ENCODE assay signal across 8 mouse cellular contexts in genomic region chr16:94354450-94354849, GRCm38 (mm10). TPM values are rescaled to one million over a fixed set of nuclear protein-coding genes. Genes with fewer than 3 reads are reported as not detected.
A peak's percentile ranks its signal among the peaks of the same experiment; 100 is the strongest.
DNase-seq lines count a peak whose midpoint lies in the region; ATAC-seq and TF ChIP-seq lines count a peak whose summit lies in the region.
"Had no signal": no experiment of that assay in that cellular context is flagged by ENCODE, and none has a peak within 500 bp of the region (broad histone marks: within the 10 kb centered on the region; RNA-seq: fewer than 3 reads in every experiment).

No protein-coding gene starts in this region.

- 32% methylated on average over 9 of the region's 9 CpGs for WGBS in heart, embryonic 12.5 days
- WGBS in midbrain, postnatal 0 days: 56% methylated on average over 9 of the region's 9 CpGs

- H3K27ac ChIP-seq in heart, embryonic 12.5 days (ENCODE audit: poor library complexity, severe bottlenecking): peak overlapping the region; percentile 33; the same call in 1 of the 2 replicates
- H3K27ac ChIP-seq in midbrain, postnatal 0 days (ENCODE audit: low read depth, low read length): no peak overlapping the region
- H3K27ac ChIP-seq: macrophage had no signal

- H3K9me3 ChIP-seq in heart, embryonic 12.5 days (replicated peaks): no peaks in the 10 kb centered on the region
- H3K9me3 ChIP-seq in midbrain, postnatal 0 days (ENCODE audit: low read length): no peaks in the 10 kb centered on the region

- TF ChIP-seq CTCF in midbrain, postnatal 0 days (IDR thresholded peaks at IDR 0.05): no peak

- peak; percentile 14 to 15 for DNase-seq in lung, adult 18-20 months
- no peak for DNase-seq in lung, postnatal 36 days
- DNase-seq in midbrain, postnatal 0 days (ENCODE audit: low spot score): peak; percentile 52
- DNase-seq in left cerebral cortex, adult 11 months (ENCODE audit: low spot score): no peak
- no peak for DNase-seq in neural tube, embryonic 10.5 days (ENCODE audit: extremely low spot score, low spot score)

- H3K36me3 ChIP-seq in heart, embryonic 12.5 days: no peaks in the 10 kb centered on the region
- H3K36me3 ChIP-seq in midbrain, postnatal 0 days (ENCODE audit: insufficient read depth, low read length): no peaks in the 10 kb centered on the region

- peak; percentile 100 for ATAC-seq in activated CD4-positive, CD25-positive, alpha-beta regulatory T cell, adult 4 months
- no peak for ATAC-seq in heart, embryonic 12.5 days (ENCODE audit: insufficient number of reproducible peaks, low FRiP score)
- ATAC-seq in midbrain, postnatal 0 days (ENCODE audit: low FRiP score): no peak

- H3K4me3 ChIP-seq in heart, embryonic 12.5 days: no peak overlapping the region
- H3K4me3 ChIP-seq in midbrain, postnatal 0 days (ENCODE audit: low read depth, low read length): no peak overlapping the region

- H3K4me2 ChIP-seq in heart, embryonic 12.5 days: peak overlapping the region; percentile 21; the same call in 1 of the 2 replicates
- no peak overlapping the region for H3K4me2 ChIP-seq in midbrain, postnatal 0 days (ENCODE audit: low read depth, low read length, poor library complexity, severe bottlenecking)

- H3K4me1 ChIP-seq in heart, embryonic 12.5 days (replicated peaks): 0 out of 2 replicates have a peak, but pooled peaks cover 5% of the 10 kb centered on the region
- no peaks in the 10 kb centered on the region for H3K4me1 ChIP-seq in midbrain, postnatal 0 days (ENCODE audit: insufficient read depth, low read length)

- H3K9ac ChIP-seq in heart, embryonic 12.5 days: no peak overlapping the region
- no peak overlapping the region for H3K9ac ChIP-seq in midbrain, postnatal 0 days (replicated peaks; ENCODE audit: low read length, poor library complexity, severe bottlenecking)

- H3K27me3 ChIP-seq in heart, embryonic 12.5 days (replicated peaks): no peaks in the 10 kb centered on the region
- no peaks in the 10 kb centered on the region for H3K27me3 ChIP-seq in midbrain, postnatal 0 days (ENCODE audit: insufficient read depth, low read length)

RNA-seq across cellular contexts. Expression of gene Ttc3, which starts 16.0 kb away (rescaled TPM):
- polyA plus RNA-seq in activated CD4-positive, CD25-positive, alpha-beta regulatory T cell, adult 4 months (2017; shearing (Covaris generic)): 10 to 100 TPM; 47.7 to 53.5 TPM
- 212 and 237 TPM in 2 replicates for polyA plus RNA-seq in heart, embryonic 12.5 days (2016; fragmentation: Nextera tagmentation; extraction: Ambion mirVana)
- 1,211 and 1,370 TPM in 2 replicates for total RNA-seq in midbrain, postnatal 0 days (2014; rRNA removed)
- 1,107 and 1,271 TPM in 2 replicates for polyA plus RNA-seq in midbrain, postnatal 0 days (2015; fragmentation: Nextera tagmentation; extraction: Ambion mirVana)

RNA-seq across cellular contexts. Expression of gene Pigp, which starts 17.2 kb away (rescaled TPM):
- 10 to 100 TPM; 57.2 to 72.6 TPM for polyA plus RNA-seq in activated CD4-positive, CD25-positive, alpha-beta regulatory T cell, adult 4 months (2017; shearing (Covaris generic))
- polyA plus RNA-seq in heart, embryonic 12.5 days (2016; fragmentation: Nextera tagmentation; extraction: Ambion mirVana): 104 and 111 TPM in 2 replicates
- total RNA-seq in midbrain, postnatal 0 days (2014; rRNA removed): 92.0 and 114 TPM in 2 replicates
- polyA plus RNA-seq in midbrain, postnatal 0 days (2015; fragmentation: Nextera tagmentation; extraction: Ambion mirVana): 143 and 148 TPM in 2 replicates

RNA-seq across cellular contexts. Expression of gene Ripply3, which starts 26.2 kb away (rescaled TPM):
- under 1 TPM in 1 of 2 experiments, not detected in 1; 0.36 TPM for polyA plus RNA-seq in activated CD4-positive, CD25-positive, alpha-beta regulatory T cell, adult 4 months (2017; shearing (Covaris generic))
- 4.2 and 4.3 TPM in 2 replicates for polyA plus RNA-seq in heart, embryonic 12.5 days (2016; fragmentation: Nextera tagmentation; extraction: Ambion mirVana)
- 0.38 TPM in 1 of 2 replicates, not detected in the other for total RNA-seq in midbrain, postnatal 0 days (2014; rRNA removed)
- polyA plus RNA-seq in midbrain, postnatal 0 days (2015; fragmentation: Nextera tagmentation; extraction: Ambion mirVana): 0.20 and 0.60 TPM in 2 replicates
- polyA plus RNA-seq: macrophage had no signal

RNA-seq across cellular contexts. Expression of gene Hlcs, which starts 41.1 kb away (rescaled TPM):
- polyA plus RNA-seq in activated CD4-positive, CD25-positive, alpha-beta regulatory T cell, adult 4 months (2017; shearing (Covaris generic)): 1 to 10 TPM; 6.4 to 7.9 TPM
- polyA plus RNA-seq in heart, embryonic 12.5 days (2016; fragmentation: Nextera tagmentation; extraction: Ambion mirVana): 10.3 and 11.0 TPM in 2 replicates
- 9.4 and 10.0 TPM in 2 replicates for total RNA-seq in midbrain, postnatal 0 days (2014; rRNA removed)
- 6.0 and 7.8 TPM in 2 replicates for polyA plus RNA-seq in midbrain, postnatal 0 days (2015; fragmentation: Nextera tagmentation; extraction: Ambion mirVana)

Comparison
In these comparisons a context has a peak if more than half of its experiments do, and no peak if none do; other contexts are left out.
1. DNase-seq: peak in lung, adult 18-20 months (2 of 2) and midbrain, postnatal 0 days (single experiment); none in lung, postnatal 36 days (single experiment), left cerebral cortex, adult 11 months (single experiment) and neural tube, embryonic 10.5 days (single experiment).